9 mouse cellular contexts compared by ENCODE assay signal in genomic region chr7:101320399-101321217, GRCm38 (mm10). TPM values are rescaled to one million over a fixed set of nuclear protein-coding genes. Genes with fewer than 3 reads are reported as not detected.
DNase-seq lines count a peak whose midpoint lies in the region; ATAC-seq and TF ChIP-seq lines count a peak whose summit lies in the region.
"Had no signal": no experiment of that assay in that cellular context is flagged by ENCODE, and none has a peak within 500 bp of the region (broad histone marks: within the 10 kb centered on the region; RNA-seq: fewer than 3 reads in every experiment).

No protein-coding gene starts in this region.

- no peaks in the 10 kb centered on the region for H3K4me1 ChIP-seq in heart, adult 2 months (ENCODE audit: control insufficient read depth, insufficient read depth, low read length)
- no peaks in the 10 kb centered on the region for H3K4me1 ChIP-seq in ES-Bruce4 (ENCODE audit: control insufficient read depth, insufficient read depth, low read length)
- peaks cover 3% of the 10 kb centered on the region; the same call in 1 of the 2 replicates for H3K4me1 ChIP-seq in hindbrain, embryonic 11.5 days (replicated peaks; ENCODE audit: control insufficient read depth, insufficient read depth, low read length)
- H3K4me1 ChIP-seq in limb, embryonic 11.5 days (ENCODE audit: control insufficient read depth, insufficient read depth, low read length), result peaks cover 6% of the 10 kb centered on the region; the same call in 1 of the 2 replicates

- no peak for TF ChIP-seq EP300 in heart, adult 2 months (IDR thresholded peaks at IDR 0.05; ENCODE audit: insufficient read depth, low read depth, low read length)
- no peak for TF ChIP-seq EP300 in ES-Bruce4 (IDR thresholded peaks at IDR 0.05; ENCODE audit: insufficient read depth, low read depth, low read length)

- no peak overlapping the region for H3K27ac ChIP-seq in heart, adult 2 months
- no peak overlapping the region for H3K27ac ChIP-seq in ES-Bruce4 (ENCODE audit: insufficient read depth, low read length)
- H3K27ac ChIP-seq in hindbrain, embryonic 11.5 days (ENCODE audit: low read depth, low read length), result no peak overlapping the region
- no peak overlapping the region for H3K27ac ChIP-seq in limb, embryonic 11.5 days (replicated peaks; ENCODE audit: low read depth, low read length)
- H3K27ac ChIP-seq: macrophage had no signal

- H3K4me3 ChIP-seq in heart, adult 2 months, result peak overlapping the region; percentile 62
- H3K4me3 ChIP-seq in ES-Bruce4 (ENCODE audit: low read depth, low read length) (peak overlapping the region; percentile 33), myocyte (peak overlapping the region; percentile 13)
- H3K4me3 ChIP-seq in hindbrain, embryonic 11.5 days (ENCODE audit: low read depth, low read length), result peak overlapping the region; percentile 70
- H3K4me3 ChIP-seq in limb, embryonic 11.5 days (ENCODE audit: low read depth, low read length), result peak overlapping the region; percentile 71

- H3ac ChIP-seq in myocyte (ENCODE audit: control insufficient read depth, insufficient read length), result peak overlapping the region; percentile 11

- peak; percentile 82 for ATAC-seq in hindbrain, embryonic 11.5 days (ENCODE audit: low FRiP score)
- no peak; the same call in 1 of the 2 replicates for ATAC-seq in limb, embryonic 11.5 days (ENCODE audit: insufficient number of reproducible peaks, low FRiP score, low TSS enrichment, low read depth)

- no peaks in the 10 kb centered on the region for H3K27me3 ChIP-seq in heart, adult 2 months (ENCODE audit: control insufficient read depth, insufficient read depth, low read length)
- H3K27me3 ChIP-seq in ES-Bruce4 (ENCODE audit: control insufficient read depth, insufficient read depth, low read length, poor library complexity, severe bottlenecking) (no peaks in the 10 kb centered on the region), myocyte (ENCODE audit: control insufficient read depth, insufficient read depth, insufficient read length) (no peaks in the 10 kb centered on the region)
- peaks cover 15% of the 10 kb centered on the region for H3K27me3 ChIP-seq in hindbrain, embryonic 11.5 days (ENCODE audit: control insufficient read depth, insufficient read depth, low read length)
- peaks cover 7% of the 10 kb centered on the region; the same call in 1 of the 2 replicates for H3K27me3 ChIP-seq in limb, embryonic 11.5 days (ENCODE audit: control insufficient read depth, insufficient read depth, low read length)

- TF ChIP-seq POLR2A in heart, adult 2 months (IDR thresholded peaks at IDR 0.05; ENCODE audit: insufficient read depth, low read depth, low read length), result no peak
- TF ChIP-seq POLR2A in ES-Bruce4 (IDR thresholded peaks at IDR 0.05; ENCODE audit: insufficient read depth, low read length) (no peak), myocyte (IDR thresholded peaks at IDR 0.05; ENCODE audit: insufficient read length, low read depth) (no peak)

- no peaks in the 10 kb centered on the region for H3K36me3 ChIP-seq in heart, adult 2 months (ENCODE audit: control insufficient read depth, insufficient read depth, low read length)
- H3K36me3 ChIP-seq in ES-Bruce4 (ENCODE audit: control insufficient read depth, insufficient read depth, low read length, poor library complexity, severe bottlenecking) (no peaks in the 10 kb centered on the region), myocyte (ENCODE audit: control insufficient read depth, insufficient read depth) (no peaks in the 10 kb centered on the region)
- no peaks in the 10 kb centered on the region for H3K36me3 ChIP-seq in hindbrain, embryonic 11.5 days (ENCODE audit: control insufficient read depth, insufficient read depth, low read length)
- no peaks in the 10 kb centered on the region for H3K36me3 ChIP-seq in limb, embryonic 11.5 days (ENCODE audit: control insufficient read depth, insufficient read depth, low read length)

- 8% methylated on average over 25 of the region's 37 CpGs for WGBS in heart, adult 2 months
- 8% methylated on average over 19 of the region's 37 CpGs for WGBS in hindbrain, embryonic 11.5 days
- 7% methylated on average over 27 of the region's 37 CpGs for WGBS in limb, embryonic 11.5 days

- no peak overlapping the region; the same call in 1 of the 2 replicates for H3K9ac ChIP-seq in heart, adult 2 months (ENCODE audit: low read depth, low read length)
- H3K9ac ChIP-seq in ES-Bruce4 (ENCODE audit: low read depth, poor library complexity, severe bottlenecking), result peak overlapping the region; percentile 76
- peak overlapping the region; percentile 73 for H3K9ac ChIP-seq in hindbrain, embryonic 11.5 days (ENCODE audit: low read depth, low read length)
- peak overlapping the region; percentile 68 for H3K9ac ChIP-seq in limb, embryonic 11.5 days (ENCODE audit: low read length)

- TF ChIP-seq CTCF in heart, adult 2 months (IDR thresholded peaks at IDR 0.05), result no peak
- no peak for TF ChIP-seq CTCF in ES-Bruce4 (IDR thresholded peaks at IDR 0.05; ENCODE audit: low read depth, low read length)

- H3K79me2 ChIP-seq in heart, adult 2 months (replicated peaks; ENCODE audit: control insufficient read depth, insufficient read depth, low read length), result no peaks in the 10 kb centered on the region
- H3K79me2 ChIP-seq in myocyte (ENCODE audit: control insufficient read depth, insufficient read depth), result no peaks in the 10 kb centered on the region

- intact Hi-C loops in heart, adult 2 months (cut with DNase I), result no loop called here

- peak; percentile 48 to 51 for DNase-seq in heart, adult 2 months
- no peak for DNase-seq in heart, adult 9 months (ENCODE audit: low spot score in 2 of 2)
- peak; percentile 31 for DNase-seq in embryo, embryonic 10 days (ENCODE audit: low spot score)
- DNase-seq in hindbrain, embryonic 11.5 days (ENCODE audit: low spot score), result peak; percentile 75
- DNase-seq in limb, embryonic 11.5 days (ENCODE audit: low spot score), result peak; percentile 74
- no peak for DNase-seq in layer of hippocampus, adult 9-11 months

- H3K9me3 ChIP-seq in ES-Bruce4 (replicated peaks; ENCODE audit: control insufficient read depth, insufficient read depth, low read length, poor library complexity, severe bottlenecking), result no peaks in the 10 kb centered on the region
- H3K9me3 ChIP-seq in hindbrain, embryonic 11.5 days (ENCODE audit: control insufficient read depth, low read length), result no peaks in the 10 kb centered on the region
- no peaks in the 10 kb centered on the region for H3K9me3 ChIP-seq in limb, embryonic 11.5 days (ENCODE audit: control insufficient read depth, low read length)

- H3K4me2 ChIP-seq in hindbrain, embryonic 11.5 days (replicated peaks; ENCODE audit: low read depth, low read length), result peak overlapping the region; percentile 99
- H3K4me2 ChIP-seq in limb, embryonic 11.5 days (ENCODE audit: low read depth, severe bottlenecking), result peak overlapping the region; percentile 98
- H3K4me2 ChIP-seq in myocyte (ENCODE audit: low read depth), result peak overlapping the region; percentile 65

TF ChIP-seq in myocyte, 11 proteins besides CTCF, POLR2A, EP300 and RAD21:
- TF ChIP-seq SRF (IDR thresholded peaks at IDR 0.05; ENCODE audit: control insufficient read depth, insufficient read length, low read depth) (no peak), REST (IDR thresholded peaks at IDR 0.05; ENCODE audit: insufficient read depth, insufficient read length) (no peak), TCF3 (IDR thresholded peaks at IDR 0.05; ENCODE audit: insufficient read length, low read depth) (no peak), USF1 (IDR thresholded peaks at IDR 0.05; ENCODE audit: low read depth) (no peak), MYOG (IDR thresholded peaks at IDR 0.05; ENCODE audit: control insufficient read depth in 1 of 3, insufficient read depth in 1 of 3, insufficient read length in 2 of 3, low read depth in 2 of 3) (no peak), CEBPB (IDR thresholded peaks at IDR 0.05; ENCODE audit: insufficient read depth, poor library complexity, severe bottlenecking) (no peak), E2F4 (IDR thresholded peaks at IDR 0.05; ENCODE audit: insufficient read depth) (no peak), MAX (IDR thresholded peaks at IDR 0.05; ENCODE audit: low read depth) (no peak), TCF12 (IDR thresholded peaks at IDR 0.05; ENCODE audit: insufficient read depth, poor library complexity, severe bottlenecking) (no peak), MYOD1 (IDR thresholded peaks at IDR 0.05; ENCODE audit: control insufficient read depth in 1 of 3, insufficient read length in 2 of 3, low read depth in 2 of 3) (no peak)
TF ChIP-seq in myocyte: peak in this region for 0.

RNA-seq across cellular contexts. Expression of gene Stard10, which starts 3.7 kb away (rescaled TPM):
- 10 to 100 TPM; 53.1 to 62.2 TPM for total RNA-seq in heart, adult 2 months (2021)
- 113 and 141 TPM in 2 replicates for polyA plus RNA-seq in heart, adult 2 months (2012; rRNA removed)
- polyA plus RNA-seq in ES-Bruce4 (2011; ENCODE audit: insufficient read depth, insufficient read length, low read depth, missing spikeins), result 54.3 and 58.2 TPM in 2 replicates
- polyA plus RNA-seq in hindbrain, embryonic 11.5 days (2014; fragmentation: Nextera tagmentation; extraction: Ambion mirVana), result 8.1 and 8.7 TPM in 2 replicates
- 15.4 and 17.8 TPM in 2 replicates for polyA plus RNA-seq in limb, embryonic 11.5 days (2014; fragmentation: Nextera tagmentation; extraction: Ambion mirVana)
- 39.6 TPM for polyA plus RNA-seq in myocyte (2012; fragmentation: generic; extraction: Trizol)

RNA-seq across cellular contexts. Expression of gene Atg16l2, which starts 18.6 kb away (rescaled TPM):
- total RNA-seq in heart, adult 2 months (2021), result 1 to 10 TPM; 7.8 to 8.9 TPM
- 22.8 and 27.1 TPM in 2 replicates for polyA plus RNA-seq in heart, adult 2 months (2012; rRNA removed)
- polyA plus RNA-seq in ES-Bruce4 (2011; ENCODE audit: insufficient read depth, insufficient read length, low read depth, missing spikeins), result 23.4 and 25.8 TPM in 2 replicates
- 10.2 and 10.7 TPM in 2 replicates for polyA plus RNA-seq in hindbrain, embryonic 11.5 days (2014; fragmentation: Nextera tagmentation; extraction: Ambion mirVana)
- 14.9 and 17.7 TPM in 2 replicates for polyA plus RNA-seq in limb, embryonic 11.5 days (2014; fragmentation: Nextera tagmentation; extraction: Ambion mirVana)
- polyA plus RNA-seq in myocyte (2012; fragmentation: generic; extraction: Trizol), result 6.6 TPM

RNA-seq across cellular contexts. Expression of gene Arap1, which starts 27.3 kb away (rescaled TPM):
- total RNA-seq in heart, adult 2 months (2021), result 10 to 100 TPM; 30.1 to 32.6 TPM
- polyA plus RNA-seq in heart, adult 2 months (2012; rRNA removed), result 55.9 and 68.5 TPM in 2 replicates
- polyA plus RNA-seq in ES-Bruce4 (2011; ENCODE audit: insufficient read depth, insufficient read length, low read depth, missing spikeins), result 28.2 and 31.5 TPM in 2 replicates
- polyA plus RNA-seq in hindbrain, embryonic 11.5 days (2014; fragmentation: Nextera tagmentation; extraction: Ambion mirVana), result 13.9 and 14.2 TPM in 2 replicates
- 14.3 and 16.6 TPM in 2 replicates for polyA plus RNA-seq in limb, embryonic 11.5 days (2014; fragmentation: Nextera tagmentation; extraction: Ambion mirVana)
- polyA plus RNA-seq in myocyte (2012; fragmentation: generic; extraction: Trizol), result 24.7 TPM

Comparison
In these comparisons a context has a peak if more than half of its experiments do, and no peak if none do; other contexts are left out.
1. DNase-seq: peak in heart, adult 2 months (2 of 2), embryo, embryonic 10 days (single experiment), hindbrain, embryonic 11.5 days (single experiment) and limb, embryonic 11.5 days (single experiment); none in heart, adult 9 months (0 of 2) and layer of hippocampus, adult 9-11 months (single experiment).
2. H3K4me3 ChIP-seq: peak in every context shown above with its lines; median percentile 71 in limb, embryonic 11.5 days; 70 in hindbrain, embryonic 11.5 days; 62 in heart, adult 2 months; 33 in ES-Bruce4; 13 in myocyte.
3. Peak in every context shown above with its lines, with median percentiles within 50 percentile points of each other: H3K4me2 ChIP-seq.